Mouse (Mus musculus): ENCODE measurements around the gene Ppp1r1b.

The Ppp1r1b gene

GRCm38 (mm10) chr11:98400161-98400726, 52.0 kb downstream of the Ppp1r1b start, which contains the start of gene Pgap3:
Gene Pgap3 (minus strand): TSS chr11:98400490.
- DNase-seq, result peak; percentile 82 to 85

- DNase-seq, result no peak
Observed at GRCm38 (mm10) chr11:98400816-98401215, 52.6 kb downstream of the Ppp1r1b start.

GRCm38 (mm10) chr11:98406621-98407020, 58.4 kb downstream of the Ppp1r1b start:
- DNase-seq, result no peak
